Mouse (Mus musculus) frontal cortex, postnatal 36 days (tissue): ENCODE data around the gene Ivns1abp.
A peak's percentile ranks its signal among the peaks of the same experiment; 100 is the strongest.
"Not testable (repeated sequence)": the region's sequence is repeated elsewhere in the genome, so short reads cannot be mapped to it uniquely, and the experiment has no call there.

ENCODE experiments used
- DNase-seq, 2 experiments: peaks; one replicate each; pipeline ENCODE4 v3.0.0; 2022; ENCODE audit warnings: low spot score in 2 of 2

Gene Ivns1abp

DNA sequence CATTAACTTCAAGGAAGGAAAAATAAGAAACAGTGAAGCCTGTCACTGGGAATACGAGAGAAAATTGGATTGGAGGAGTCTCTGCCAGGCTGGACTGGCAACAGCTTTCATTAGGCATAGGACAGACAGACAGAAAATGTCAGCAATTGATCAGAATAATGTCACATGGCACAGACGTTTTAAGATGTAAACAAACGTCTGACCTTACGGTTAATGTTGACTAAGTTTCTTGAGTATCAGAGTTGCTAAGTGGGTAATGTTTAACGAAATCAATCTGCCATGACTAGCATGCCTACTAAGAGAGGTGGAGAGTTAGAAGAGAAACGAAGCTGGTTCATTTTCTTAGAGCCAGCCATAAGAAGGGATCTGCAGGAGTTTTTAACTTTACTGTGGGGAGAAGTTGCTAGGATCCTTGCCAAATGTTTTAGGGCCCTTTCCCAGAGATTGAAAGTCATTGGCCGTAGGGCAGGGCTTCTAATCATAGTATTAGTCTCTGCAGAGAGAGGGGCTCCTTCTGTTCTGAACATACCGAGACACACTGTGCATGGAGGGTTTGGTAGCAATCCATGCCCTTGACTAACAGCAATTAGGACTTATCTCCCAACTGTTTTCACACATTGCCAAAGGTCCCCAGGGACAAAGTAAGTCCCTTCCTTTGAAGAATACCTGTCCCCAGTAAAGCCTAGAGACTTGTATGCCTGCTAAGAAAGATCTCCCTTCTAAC lies 2.8 kb upstream of the Ivns1abp start:
- no peak for DNase-seq

DNA sequence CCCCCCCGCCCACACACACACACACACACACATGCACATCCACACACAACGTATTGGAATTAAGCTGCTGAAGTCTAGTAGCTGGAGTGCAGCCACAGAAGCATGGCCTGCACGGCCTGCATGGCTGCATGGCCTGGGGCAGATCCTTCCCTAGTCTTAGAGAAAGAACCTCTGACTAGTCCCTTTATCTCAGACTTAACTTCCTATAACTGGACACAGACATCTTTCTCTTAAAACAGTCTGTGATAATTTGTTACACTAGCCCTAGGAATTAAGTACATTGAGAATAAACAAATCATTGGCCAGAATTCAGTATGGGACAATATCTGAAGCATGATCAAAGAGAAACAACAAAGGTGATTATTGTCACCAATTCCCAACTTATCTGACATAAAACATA lies 2.0 kb upstream of the Ivns1abp start:
- no peak for DNase-seq

DNA sequence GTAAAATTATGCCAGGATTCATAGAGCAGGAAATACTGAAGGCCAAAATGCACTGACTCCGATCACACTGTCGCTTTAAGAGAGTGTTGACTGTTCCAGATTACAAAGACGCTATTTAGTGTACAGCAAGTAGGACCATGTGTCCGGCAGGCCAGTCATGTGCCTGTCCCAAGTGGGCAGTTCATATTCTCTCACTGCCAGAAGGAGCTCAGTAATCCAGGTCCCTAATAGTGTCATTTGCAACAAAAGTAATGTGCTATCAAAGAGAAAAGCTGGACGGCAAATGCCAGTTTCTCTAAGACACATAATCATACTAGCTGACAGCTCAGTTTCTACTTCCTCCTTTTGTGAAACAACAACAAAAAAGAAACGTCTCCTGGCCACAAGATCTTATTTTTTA lies 1.3 kb upstream of the Ivns1abp start:
- DNase-seq, result no peak

DNA sequence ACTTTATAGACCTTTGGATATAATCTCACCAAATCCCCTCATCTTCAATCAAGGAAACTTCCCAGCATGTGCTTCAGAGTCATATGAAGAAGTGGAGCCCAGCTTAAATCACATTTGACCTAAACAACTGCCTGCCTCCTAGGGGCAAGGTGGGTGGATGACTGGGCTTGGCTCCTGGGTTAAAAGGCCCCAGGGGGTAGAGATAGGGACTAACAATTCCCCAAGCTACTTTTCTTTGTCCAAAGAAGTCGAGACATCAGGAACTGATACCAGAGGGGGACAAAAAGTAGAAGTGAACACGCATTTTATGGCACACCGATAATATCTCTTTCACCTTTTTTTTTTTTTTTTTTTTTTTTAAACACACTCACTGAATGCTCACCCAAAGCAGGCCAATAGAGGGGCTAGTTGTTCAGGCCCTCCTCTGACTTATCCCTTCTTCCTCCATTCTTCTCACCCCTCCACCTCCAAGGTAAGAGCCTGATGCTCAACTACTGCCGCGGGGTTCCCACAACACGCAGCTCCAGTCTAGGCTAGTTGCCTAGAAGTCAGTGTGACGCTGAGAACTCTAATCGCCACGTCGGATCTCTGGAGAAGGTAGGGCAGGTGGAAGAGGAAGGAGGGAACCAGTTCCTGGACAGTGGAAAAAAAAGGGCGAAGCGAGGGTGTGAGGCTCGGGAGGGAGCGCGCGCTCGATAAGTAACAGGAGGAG lies 550 bp upstream of the Ivns1abp start:
- no peak for DNase-seq

DNA sequence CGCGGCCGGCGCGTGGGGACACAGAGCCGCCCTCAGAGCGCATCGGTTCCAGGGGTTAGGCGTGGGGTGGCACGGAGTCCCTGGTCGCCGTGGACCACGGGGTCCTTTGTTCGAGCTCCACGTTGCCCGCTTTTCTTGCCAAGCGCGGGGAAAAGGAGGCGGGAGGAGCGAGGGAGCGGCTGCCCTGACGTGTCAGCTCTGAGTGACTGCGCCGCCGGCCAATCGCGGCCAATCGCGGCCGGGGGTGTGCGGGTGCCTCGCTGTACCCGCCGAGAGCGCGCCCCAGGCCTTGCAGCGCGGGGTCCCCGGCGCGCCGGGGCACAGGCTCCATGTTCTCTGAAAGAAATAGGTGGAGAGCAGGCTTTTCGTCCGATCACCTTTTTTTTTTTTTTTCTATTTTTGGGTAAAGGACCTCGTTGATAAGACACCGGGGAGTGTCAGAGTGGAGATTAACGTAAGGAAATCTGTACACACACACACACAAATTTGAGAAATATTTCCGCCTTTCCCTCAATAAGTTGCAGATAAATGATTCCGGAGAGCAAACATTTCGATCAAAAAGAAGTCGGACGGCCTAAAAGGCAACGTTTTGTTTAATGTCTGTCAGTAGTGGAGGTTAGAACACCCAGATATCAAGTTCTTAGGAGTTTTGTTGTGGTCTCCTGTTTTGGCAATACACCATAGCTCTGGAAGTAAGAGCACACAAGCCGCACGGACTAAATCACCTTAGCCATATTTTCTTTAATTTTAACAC lies 1.0 kb downstream of the Ivns1abp start:
- DNase-seq, result peak; percentile 96

DNA sequence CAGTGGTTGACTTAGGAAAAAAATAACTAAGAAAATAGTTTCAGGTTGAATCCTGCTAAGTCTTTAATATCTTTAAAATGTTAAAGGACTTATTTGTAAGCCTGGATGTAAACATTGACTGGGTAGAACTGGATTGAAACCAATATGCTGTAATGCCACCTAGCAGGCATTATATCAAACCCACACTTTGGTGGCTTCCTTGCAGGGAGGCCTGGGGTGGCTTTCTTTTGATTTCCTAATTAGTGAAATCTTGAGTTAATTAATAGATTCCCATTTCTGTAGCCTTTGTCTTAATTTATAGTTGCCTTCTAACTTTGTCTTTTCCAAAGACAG lies 1.6 kb downstream of the Ivns1abp start:
- DNase-seq, result no peak

DNA sequence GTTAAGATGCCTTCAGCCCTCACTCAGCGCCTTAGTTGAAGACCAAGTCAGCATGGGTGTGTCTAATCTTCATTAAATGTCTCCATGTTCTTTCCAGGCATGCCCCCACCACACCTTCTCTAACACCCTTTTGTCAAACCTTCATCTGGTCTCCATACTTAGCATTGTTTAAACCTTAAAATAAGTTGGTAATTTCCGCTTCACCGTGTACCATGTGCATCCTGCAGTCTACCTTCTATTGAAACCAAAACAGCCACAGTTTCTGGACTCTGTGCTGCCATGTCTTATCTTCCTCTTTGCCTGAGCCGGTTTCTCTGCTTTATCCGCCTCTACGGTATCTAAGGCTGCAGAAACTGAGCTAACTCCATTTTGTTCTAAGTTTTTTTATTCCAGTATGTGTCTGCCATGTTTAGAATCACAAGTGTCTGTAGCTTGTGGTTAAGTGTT lies 2.4 kb downstream of the Ivns1abp start:
- DNase-seq, result no peak

DNA sequence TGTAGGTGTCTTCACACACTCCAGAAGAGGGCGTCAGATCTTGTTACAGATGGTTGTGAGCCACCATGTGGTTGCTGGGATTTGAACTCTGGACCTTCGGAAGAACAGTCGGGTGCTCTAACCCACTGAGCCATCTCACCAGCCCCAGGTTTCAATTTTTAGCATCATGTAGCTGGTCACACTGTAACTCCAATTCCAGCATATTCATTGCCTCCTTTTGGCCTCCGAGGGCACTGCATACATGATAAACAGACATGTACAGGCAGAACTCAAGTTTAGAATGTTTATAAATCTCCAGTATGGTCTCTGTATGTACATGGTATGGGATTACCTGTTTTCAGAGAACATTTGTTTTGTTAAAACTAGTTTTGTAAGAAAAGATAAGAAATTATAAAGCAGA lies 4.0 kb downstream of the Ivns1abp start:
- not testable (repeated sequence) for DNase-seq

DNA sequence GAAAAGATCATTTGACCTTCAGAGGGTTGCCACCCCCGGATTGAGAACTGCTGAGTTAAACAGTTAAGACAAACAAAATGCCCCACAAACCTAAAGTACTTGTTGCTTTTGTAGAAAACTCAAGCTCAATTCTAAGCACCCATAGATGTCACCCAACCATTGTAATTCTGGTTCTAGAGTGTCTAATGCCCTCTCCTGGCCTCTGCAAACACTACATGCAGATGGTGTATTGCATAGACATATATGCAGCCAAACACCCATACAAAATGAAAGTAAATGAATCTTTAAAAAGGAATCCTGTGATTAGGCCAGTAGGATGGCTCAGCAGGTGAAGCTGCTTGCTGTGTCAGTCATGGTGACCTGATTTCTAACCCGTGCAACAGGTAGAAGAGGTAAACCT lies 8.6 kb downstream of the Ivns1abp start:
- no peak for DNase-seq

DNA sequence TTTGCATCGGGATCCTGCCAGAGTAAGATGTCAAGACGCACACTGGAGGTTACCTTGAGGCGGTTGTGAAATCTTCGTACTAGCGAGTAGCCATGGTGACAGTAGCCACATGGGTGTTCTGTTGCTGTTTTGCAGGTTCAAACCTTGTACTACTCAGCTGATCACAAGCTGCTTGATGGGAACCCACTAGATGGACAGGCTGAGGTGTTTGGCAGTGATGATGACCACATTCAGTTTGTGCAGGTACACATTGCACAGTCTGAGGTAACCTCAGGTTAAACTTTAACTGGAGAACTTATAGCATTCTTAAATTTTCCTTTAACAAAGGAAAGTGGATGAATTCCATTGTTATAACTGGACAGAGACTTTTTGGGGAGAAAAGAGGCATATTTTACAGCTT lies 11.7 kb downstream of the Ivns1abp start:
- no peak for DNase-seq

DNA sequence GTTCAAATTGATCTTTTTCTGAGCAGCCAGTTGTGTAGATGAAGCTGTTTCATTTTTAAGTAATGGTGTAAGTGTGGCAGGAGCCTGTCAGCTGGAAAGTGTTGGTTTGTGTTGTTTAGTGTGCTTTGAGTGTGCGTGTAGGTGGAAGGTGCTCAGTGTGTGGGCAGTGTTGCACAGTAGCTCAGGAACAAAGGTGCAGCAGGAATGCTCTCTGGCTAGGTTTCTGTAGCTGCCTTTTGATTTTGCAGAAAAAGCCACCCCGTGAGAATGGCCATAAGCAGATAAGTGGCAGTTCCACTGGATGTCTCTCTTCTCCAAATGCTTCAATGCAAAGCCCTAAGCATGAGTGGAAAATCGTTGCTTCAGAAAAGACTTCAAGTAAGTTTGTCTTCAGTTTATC lies 15.1 kb downstream of the Ivns1abp start:
- DNase-seq, result no peak

DNA sequence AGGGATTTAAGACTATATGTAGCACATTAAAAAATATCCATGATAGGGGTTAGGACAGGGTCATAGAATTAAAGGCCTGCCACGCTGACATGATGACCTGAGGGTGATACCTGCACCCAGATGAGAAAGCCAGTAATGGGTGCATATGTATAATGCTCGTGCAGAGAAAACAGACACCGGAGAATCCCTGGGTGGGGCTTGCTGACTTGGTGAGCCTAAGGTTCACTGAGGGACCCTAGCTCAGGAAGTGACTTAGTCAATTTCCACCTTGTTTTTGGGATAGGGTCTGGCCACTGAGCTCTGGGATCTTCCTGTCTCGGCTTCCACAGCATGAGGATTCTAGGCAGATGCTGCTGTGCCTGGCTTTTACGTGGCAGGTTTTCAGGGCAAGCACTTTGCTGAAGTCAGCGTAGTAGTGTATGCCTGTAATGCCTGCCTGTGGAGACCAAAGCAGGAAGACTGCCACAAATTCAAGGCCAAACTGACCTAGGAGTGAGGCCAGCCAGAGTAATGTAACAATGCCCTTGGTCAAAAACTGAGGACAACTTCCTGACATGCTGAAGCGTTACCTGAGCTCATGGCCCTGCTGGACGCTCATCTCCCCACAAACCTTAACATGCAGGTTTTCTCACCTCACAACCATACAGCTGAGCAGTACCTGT lies 22.8 kb downstream of the Ivns1abp start:
- DNase-seq, result no peak

DNA sequence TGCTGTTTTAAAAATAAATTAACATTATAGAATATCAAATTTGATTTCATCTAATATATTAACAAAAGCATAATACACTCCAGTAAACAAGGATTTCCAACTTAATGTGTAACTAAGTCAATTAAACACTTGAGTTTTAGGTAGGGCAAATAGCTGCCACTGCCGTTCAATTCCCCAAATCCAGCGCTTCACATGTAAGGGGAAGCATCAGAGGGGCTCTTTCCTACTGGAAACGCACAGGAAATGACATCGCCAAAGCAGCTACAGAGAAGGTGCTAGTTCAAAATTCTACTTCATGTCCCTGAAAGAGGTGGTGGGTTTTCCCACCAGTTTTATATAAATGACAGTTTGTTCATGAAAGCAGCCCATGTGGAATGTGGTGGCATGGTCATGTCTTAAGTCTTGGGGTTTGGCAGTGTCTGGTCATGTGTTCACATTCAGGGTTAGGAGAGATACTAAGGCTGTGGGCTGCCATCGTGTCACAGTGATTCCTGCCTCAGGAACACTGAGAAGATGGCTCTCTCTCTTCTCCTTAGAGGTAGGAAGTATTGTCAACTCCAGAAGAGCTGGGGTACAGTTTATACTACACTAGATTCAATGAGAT lies 23.5 kb downstream of the Ivns1abp start:
- no peak for DNase-seq

DNA sequence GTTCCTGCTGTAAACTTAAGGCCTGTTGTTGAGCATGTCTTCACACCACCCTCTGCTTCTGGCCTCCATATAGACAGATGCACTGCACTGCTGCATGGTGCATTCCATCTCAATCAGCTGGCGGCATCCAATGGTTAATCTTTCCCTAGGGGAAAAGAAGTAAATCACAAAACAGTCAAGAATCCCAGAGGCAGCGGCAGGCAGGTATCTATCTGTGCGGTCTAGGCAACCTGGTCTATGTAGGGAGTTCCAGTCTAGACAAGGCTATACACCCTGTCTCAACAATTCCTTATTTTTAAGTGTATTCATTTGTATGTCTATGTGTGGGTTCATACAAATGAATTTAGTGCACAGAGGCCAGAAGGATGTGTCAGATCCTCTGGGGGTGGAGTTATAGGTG lies 24.2 kb downstream of the Ivns1abp start:
- DNase-seq, result no peak

DNA sequence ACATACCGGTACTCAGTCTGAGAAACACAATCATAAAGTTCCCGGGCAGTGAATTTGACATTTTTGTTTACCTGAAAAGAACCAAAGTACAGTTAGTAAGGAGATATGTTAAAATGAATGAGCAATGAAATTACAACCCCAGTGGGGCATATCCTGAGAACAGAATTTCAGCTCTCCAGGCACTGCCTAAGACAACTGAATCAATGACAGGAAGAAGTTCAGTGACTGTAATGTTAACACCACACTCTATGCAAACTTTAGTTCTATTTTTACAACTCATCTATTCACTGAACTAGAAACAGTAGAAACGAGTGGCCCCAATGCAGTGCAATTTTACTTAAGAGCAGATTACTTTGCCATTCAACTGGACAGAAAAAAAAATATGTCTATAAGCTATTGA lies 26.3 kb downstream of the Ivns1abp start:
- no peak for DNase-seq

DNA sequence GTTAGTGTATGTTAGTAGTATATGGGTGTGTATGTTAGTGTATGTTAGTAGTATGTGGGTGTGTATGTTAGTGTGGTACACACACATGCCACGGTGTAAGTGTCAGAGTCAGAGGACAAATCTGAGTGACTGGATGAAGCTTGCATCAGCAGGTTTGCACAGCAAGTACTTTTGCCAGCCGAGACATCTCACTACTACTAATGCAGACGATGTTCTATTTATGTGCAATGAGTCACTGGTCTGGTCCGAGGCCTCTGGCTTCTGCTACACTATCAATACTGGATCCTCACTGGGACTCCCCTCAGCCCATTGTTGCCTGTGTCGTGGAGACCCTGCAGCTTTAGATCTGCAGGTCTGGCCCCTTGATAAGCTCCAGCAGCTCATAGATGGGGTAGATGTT lies 27.3 kb downstream of the Ivns1abp start:
- DNase-seq, result no peak

DNA sequence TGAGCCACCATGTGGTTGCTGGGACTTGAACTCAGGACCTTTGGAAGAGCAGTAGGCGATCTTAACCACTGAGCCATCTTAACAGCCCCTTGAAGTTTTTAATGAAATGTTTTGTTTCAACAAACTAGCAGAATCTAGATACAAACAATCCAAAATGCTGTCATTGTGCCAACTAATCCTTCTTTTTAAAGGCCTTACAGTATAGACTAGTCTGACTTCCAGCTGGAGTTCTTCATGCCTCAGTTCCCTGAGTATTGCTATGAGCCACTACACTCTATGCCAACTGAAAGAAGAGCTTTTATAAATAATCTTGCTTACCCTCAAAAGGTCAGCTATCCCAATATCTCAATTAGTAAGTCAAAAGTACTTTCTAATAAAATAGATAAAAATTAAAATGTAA lies 28.5 kb downstream of the Ivns1abp start:
- no peak for DNase-seq

DNA sequence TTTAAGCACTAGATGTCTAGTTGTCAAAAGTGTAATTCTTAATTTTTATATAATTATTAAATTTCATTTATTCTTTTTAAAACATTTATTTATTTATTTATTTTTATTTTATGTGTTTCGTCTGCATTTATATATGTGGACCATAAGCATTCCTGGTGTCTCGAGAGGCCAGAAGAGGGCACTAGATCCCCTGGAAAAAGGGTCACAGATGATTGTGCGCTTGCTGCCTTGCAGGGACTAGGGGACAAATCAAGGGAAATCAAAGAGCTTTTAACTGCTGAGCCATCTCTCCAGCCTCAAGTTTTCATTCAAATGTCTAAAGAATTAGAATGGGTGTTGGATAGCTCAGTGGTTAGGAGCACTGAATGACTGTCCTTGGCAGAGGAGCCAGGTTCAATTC lies 33.1 kb downstream of the Ivns1abp start:
- DNase-seq, result no peak

DNA sequence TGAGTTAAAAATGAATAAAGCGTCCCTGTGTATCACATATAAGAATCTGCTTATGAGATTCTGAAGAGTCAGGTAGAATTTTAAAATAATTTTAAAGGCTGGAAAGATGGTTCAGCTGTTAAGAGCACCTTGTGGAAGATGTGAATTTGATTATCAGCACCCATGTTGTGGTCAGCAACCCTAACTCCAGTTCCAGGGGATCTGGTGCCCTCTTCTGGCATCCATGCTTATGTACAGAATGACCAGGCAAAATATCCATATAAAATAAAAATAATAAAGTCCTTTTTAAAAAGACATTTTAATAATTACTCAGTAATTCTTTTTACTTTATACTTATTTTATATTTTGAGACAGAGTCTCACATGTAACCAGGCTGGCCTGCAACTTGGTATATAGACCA lies 45.8 kb downstream of the Ivns1abp start:
- DNase-seq, result no peak

DNA sequence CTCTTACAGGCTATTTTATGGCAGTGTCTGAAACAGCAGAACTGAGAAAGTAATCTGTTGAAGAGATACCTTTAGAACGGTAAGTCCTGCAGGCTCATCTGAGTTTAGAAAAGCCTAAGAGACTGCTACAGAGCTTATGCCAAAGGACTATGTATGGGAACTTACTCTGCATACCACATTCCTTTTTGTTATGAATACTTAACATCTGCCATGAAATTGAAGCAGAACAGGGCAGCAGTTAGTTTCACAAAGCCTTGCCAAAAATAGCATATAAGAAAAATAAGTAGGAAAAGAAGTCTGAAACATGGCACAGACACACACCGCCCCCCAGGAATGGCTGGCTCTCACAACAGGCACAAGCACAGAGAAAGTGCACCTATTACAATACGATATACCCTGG lies 65.5 kb downstream of the Ivns1abp start:
- no peak for DNase-seq
